In the genomic region with DNA sequence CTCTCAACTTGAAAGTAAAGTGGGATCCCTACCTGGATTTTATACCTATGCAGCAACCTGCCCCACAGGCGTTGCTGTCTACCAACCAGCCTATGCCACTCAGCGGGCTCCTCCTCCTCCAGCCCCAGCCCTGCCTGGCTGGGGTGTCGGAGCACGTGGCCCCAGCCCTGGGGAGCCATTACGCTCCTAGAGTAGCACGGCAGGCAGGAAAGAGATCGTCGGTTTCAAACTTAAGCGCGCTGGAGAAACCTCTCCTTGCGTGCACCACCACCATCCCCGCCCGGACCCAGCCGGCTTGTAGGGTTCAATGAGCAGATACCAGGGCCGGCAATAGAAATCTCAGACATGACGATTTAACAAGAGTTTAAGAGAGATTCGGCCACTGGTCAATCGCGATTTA, we compare ENCODE assay signal across 8 mouse cellular contexts. TPM values are rescaled to one million over a fixed set of nuclear protein-coding genes. Genes with fewer than 3 reads are reported as not detected.
A peak's percentile ranks its signal among the peaks of the same experiment; 100 is the strongest.
DNase-seq lines count a peak whose midpoint lies in the region; ATAC-seq lines count a peak whose summit lies in the region.

No protein-coding gene starts in this region.

- no peaks in the 10 kb centered on the region for H3K36me3 ChIP-seq in embryonic facial prominence, embryonic 12.5 days
- H3K36me3 ChIP-seq in midbrain, embryonic 10.5 days = peaks cover 26% of the 10 kb centered on the region

- under 1% methylated on average over 19 of the region's 19 CpGs for WGBS in embryonic facial prominence, embryonic 12.5 days
- WGBS in midbrain, embryonic 10.5 days = under 1% methylated on average over 19 of the region's 19 CpGs

- intact Hi-C loops in left cerebral cortex, postnatal 4 days (cut with DNase I) = no loop called here

- H3K4me3 ChIP-seq in embryonic facial prominence, embryonic 12.5 days = peak overlapping the region; percentile 62
- H3K4me3 ChIP-seq in midbrain, embryonic 10.5 days = peak overlapping the region; percentile 68

- peaks cover 33% of the 10 kb centered on the region for H3K4me1 ChIP-seq in embryonic facial prominence, embryonic 12.5 days
- H3K4me1 ChIP-seq in midbrain, embryonic 10.5 days = peaks cover 31% of the 10 kb centered on the region

- H3K9ac ChIP-seq in embryonic facial prominence, embryonic 12.5 days = peak overlapping the region; percentile 77

- H3K9me3 ChIP-seq in embryonic facial prominence, embryonic 12.5 days = no peaks in the 10 kb centered on the region
- 0 out of 2 replicates have a peak, but pooled peaks cover 4% of the 10 kb centered on the region for H3K9me3 ChIP-seq in midbrain, embryonic 10.5 days (replicated peaks)

- peak overlapping the region; percentile 95 for H3K27ac ChIP-seq in embryonic facial prominence, embryonic 12.5 days
- peak overlapping the region; percentile 97 for H3K27ac ChIP-seq in midbrain, embryonic 10.5 days (replicated peaks)

- H3K27me3 ChIP-seq in embryonic facial prominence, embryonic 12.5 days = no peaks in the 10 kb centered on the region
- 0 out of 2 replicates have a peak, but pooled peaks cover 4% of the 10 kb centered on the region for H3K27me3 ChIP-seq in midbrain, embryonic 10.5 days (ENCODE audit: low read depth, poor library complexity, severe bottlenecking)

- DNase-seq in 3134 (ENCODE audit: extremely low read depth, insufficient read length, low spot score) = peak; percentile 81
- DNase-seq in adrenal gland, postnatal 25 days = peak; percentile 73
- DNase-seq in heart, adult 18-20 months = peak; percentile 53 to 71
- DNase-seq in kidney, adult 18-20 months = peak; percentile 76
- peak; percentile 53 for DNase-seq in left cerebral cortex, postnatal 4 days
- DNase-seq in midbrain, embryonic 10.5 days (ENCODE audit: low spot score) = no peak
- peak; percentile 72 for DNase-seq in skeletal muscle tissue, adult 2 months (ENCODE audit: low read depth, low spot score)

- ATAC-seq in embryonic facial prominence, embryonic 12.5 days (ENCODE audit: insufficient number of reproducible peaks, insufficient read depth, low FRiP score, low TSS enrichment) = peak; percentile 68

- peak overlapping the region; percentile 76 for H3K4me2 ChIP-seq in embryonic facial prominence, embryonic 12.5 days (replicated peaks)

RNA-seq across cellular contexts. Expression of gene Tfap4, which starts 1.7 kb away (rescaled TPM):
- total RNA-seq in adrenal gland, postnatal 25 days (2021) = 8.3 and 10.4 TPM in 2 replicates
- 27.8 and 31.5 TPM in 2 replicates for polyA plus RNA-seq in embryonic facial prominence, embryonic 12.5 days (2016; fragmentation: Nextera tagmentation; extraction: Ambion mirVana)
- total RNA-seq in heart, adult 18-20 months (2021) = 1 to 10 TPM; 2.1 to 2.6 TPM
- total RNA-seq in left cerebral cortex, postnatal 4 days (2021) = 10 to 100 TPM; 13.0 to 13.4 TPM
- polyA plus RNA-seq in midbrain, embryonic 10.5 days (2016; fragmentation: Nextera tagmentation; extraction: Ambion mirVana) = 28.0 and 32.6 TPM in 2 replicates

RNA-seq across cellular contexts. Expression of gene Srl, which starts 16.3 kb away (rescaled TPM):
- 8.0 and 11.9 TPM in 2 replicates for total RNA-seq in adrenal gland, postnatal 25 days (2021)
- 29.5 and 31.9 TPM in 2 replicates for polyA plus RNA-seq in embryonic facial prominence, embryonic 12.5 days (2016; fragmentation: Nextera tagmentation; extraction: Ambion mirVana)
- total RNA-seq in heart, adult 18-20 months (2021) = 100 to 1,000 TPM; 782 to 831 TPM
- 10 to 100 TPM; 34.2 to 41.4 TPM for total RNA-seq in left cerebral cortex, postnatal 4 days (2021)
- 21.0 and 22.1 TPM in 2 replicates for polyA plus RNA-seq in midbrain, embryonic 10.5 days (2016; fragmentation: Nextera tagmentation; extraction: Ambion mirVana)

RNA-seq across cellular contexts. Expression of gene Glis2, which starts 36.6 kb away (rescaled TPM):
- total RNA-seq in adrenal gland, postnatal 25 days (2021) = 17.1 and 23.0 TPM in 2 replicates
- 33.0 and 33.4 TPM in 2 replicates for polyA plus RNA-seq in embryonic facial prominence, embryonic 12.5 days (2016; fragmentation: Nextera tagmentation; extraction: Ambion mirVana)
- 1 to 10 TPM; 6.2 to 8.5 TPM for total RNA-seq in heart, adult 18-20 months (2021)
- 10 to 100 TPM; 29.0 to 32.8 TPM for total RNA-seq in left cerebral cortex, postnatal 4 days (2021)
- polyA plus RNA-seq in midbrain, embryonic 10.5 days (2016; fragmentation: Nextera tagmentation; extraction: Ambion mirVana) = 23.0 and 23.6 TPM in 2 replicates

Comparison
In these comparisons a context has a peak if more than half of its experiments do, and no peak if none do; other contexts are left out.
1. RNA of gene Srl, which starts 16.3 kb away (total RNA-seq): 782 to 831 TPM in heart, adult 18-20 months; 34.2 to 41.4 TPM in left cerebral cortex, postnatal 4 days and 8.0 to 11.9 TPM in adrenal gland, postnatal 25 days; every median in the first group is over 10 times any median in the second.